ENCODE assay signal across 15 mouse cellular contexts in genomic region chr8:77477684-77478083, GRCm38 (mm10). TPM values are rescaled to one million over a fixed set of nuclear protein-coding genes. Genes with fewer than 3 reads are reported as not detected.
A peak's percentile ranks its signal among the peaks of the same experiment; 100 is the strongest.
DNase-seq lines count a peak whose midpoint lies in the region; ATAC-seq and TF ChIP-seq lines count a peak whose summit lies in the region.
"Had no signal": no experiment of that assay in that cellular context is flagged by ENCODE, and none has a peak within 500 bp of the region (broad histone marks: within the 10 kb centered on the region; RNA-seq: fewer than 3 reads in every experiment).

No protein-coding gene starts in this region.

- 0 out of 2 replicates have a peak overlapping the region, but pooled peaks have one; percentile 18 for H3K9ac ChIP-seq in liver, embryonic 11.5 days (ENCODE audit: low read depth, low read length)
- H3K9ac ChIP-seq in liver, postnatal 0 days (replicated peaks): no peak overlapping the region
- H3K9ac ChIP-seq: hindbrain, embryonic 14.5 days had no signal

- 57% methylated on average over 12 of the region's 12 CpGs for WGBS in liver, embryonic 11.5 days
- 80% methylated on average over 12 of the region's 12 CpGs for WGBS in liver, postnatal 0 days (ENCODE audit: insufficient replicate concordance)

- TF ChIP-seq CTCF in liver, postnatal 0 days (IDR thresholded peaks at IDR 0.05; ENCODE audit: low read depth): no peak

- TF ChIP-seq EP300 in liver, postnatal 0 days (IDR thresholded peaks at IDR 0.05; ENCODE audit: low read depth): no peak

- H3K27me3 ChIP-seq in liver, embryonic 11.5 days (replicated peaks; ENCODE audit: control insufficient read depth, insufficient read depth, low read length): no peaks in the 10 kb centered on the region
- no peaks in the 10 kb centered on the region for H3K27me3 ChIP-seq in liver, postnatal 0 days (ENCODE audit: insufficient read depth, low read length)

- no peaks in the 10 kb centered on the region for H3K36me3 ChIP-seq in liver, embryonic 11.5 days (ENCODE audit: control insufficient read depth, insufficient read depth, low read length)
- H3K36me3 ChIP-seq in liver, postnatal 0 days (replicated peaks; ENCODE audit: insufficient read depth, low read length): no peaks in the 10 kb centered on the region

- no peak overlapping the region for H3K27ac ChIP-seq in liver, embryonic 11.5 days (ENCODE audit: low read depth, low read length)
- H3K27ac ChIP-seq in liver, postnatal 0 days (ENCODE audit: low read depth): no peak overlapping the region
- H3K27ac ChIP-seq: hindbrain, embryonic 14.5 days had no signal

- no peak overlapping the region for H3K4me3 ChIP-seq in liver, embryonic 11.5 days (ENCODE audit: low read depth, low read length)
- no peak overlapping the region for H3K4me3 ChIP-seq in liver, postnatal 0 days (ENCODE audit: low read depth, low read length)
- H3K4me3 ChIP-seq: erythroblast, embryonic 14.5 days had no signal

- peak; percentile 92 for DNase-seq in heart, adult 11 months
- no peak for DNase-seq in heart, postnatal 36 days
- no peak for DNase-seq in liver, embryonic 11.5 days (ENCODE audit: low spot score)
- DNase-seq in liver, postnatal 0 days: no peak
- DNase-seq in adrenal gland, postnatal 36 days: peak; percentile 55 to 59
- DNase-seq in skeletal muscle tissue, adult 2 months (ENCODE audit: low read depth, low spot score): peak; percentile 57
- no peak for DNase-seq in kidney, adult 18-20 months
- DNase-seq: cerebellum, adult 9-10 months; embryo, embryonic 11 days; gastrocnemius, postnatal 25 days had no signal

- peaks cover 35% of the 10 kb centered on the region for H3K4me1 ChIP-seq in liver, embryonic 11.5 days (replicated peaks; ENCODE audit: control insufficient read depth, insufficient read depth, low read length)
- H3K4me1 ChIP-seq in liver, postnatal 0 days (ENCODE audit: insufficient read depth): peaks cover 15% of the 10 kb centered on the region

- intact Hi-C loops in heart, postnatal 36 days (cut with DNase I): loop anchor here (5.0 kb wide), 1 partner anchor 35 kb away; no protein-coding TSS in a partner anchor

- no peak for ATAC-seq in liver, embryonic 11.5 days (replicated peaks; ENCODE audit: low FRiP score)
- ATAC-seq in liver, postnatal 0 days: no peak
- ATAC-seq: forebrain, embryonic 16.5 days; midbrain, embryonic 16.5 days had no signal

- H3K4me2 ChIP-seq in liver, embryonic 11.5 days: no peak overlapping the region
- H3K4me2 ChIP-seq in liver, postnatal 0 days (ENCODE audit: low read depth, low read length): no peak overlapping the region
- H3K4me2 ChIP-seq: hindbrain, embryonic 14.5 days had no signal

- no peaks in the 10 kb centered on the region for H3K9me3 ChIP-seq in liver, embryonic 11.5 days (ENCODE audit: control insufficient read depth, low read length)
- no peaks in the 10 kb centered on the region for H3K9me3 ChIP-seq in liver, postnatal 0 days (ENCODE audit: low read length)
- H3K9me3 ChIP-seq: G1E had no signal

RNA-seq across cellular contexts. Expression of gene Arhgap10, which starts 40.1 kb away (rescaled TPM):
- 10 to 100 TPM; 56.4 to 61.9 TPM for total RNA-seq in heart, postnatal 36 days (2021)
- 20.1 and 20.2 TPM in 2 replicates for polyA plus RNA-seq in liver, embryonic 11.5 days (2014; fragmentation: Nextera tagmentation; extraction: Ambion mirVana)
- polyA plus RNA-seq in liver, postnatal 0 days (2015; fragmentation: Nextera tagmentation; extraction: Ambion mirVana): 3.9 and 4.1 TPM in 2 replicates
- total RNA-seq in adrenal gland, postnatal 36 days (2021): 10 to 100 TPM; 18.5 to 28.0 TPM

Comparison
In these comparisons a context has a peak if more than half of its experiments do, and no peak if none do; other contexts are left out.
1. DNase-seq: peak in heart, adult 11 months (single experiment), adrenal gland, postnatal 36 days (2 of 2) and skeletal muscle tissue, adult 2 months (single experiment); none in heart, postnatal 36 days (0 of 2), liver, embryonic 11.5 days (single experiment), liver, postnatal 0 days (single experiment) and kidney, adult 18-20 months (single experiment).